Mouse (Mus musculus) forebrain, embryonic 14.5 days (tissue): ENCODE results near the gene 1700019N19Rik. TPM values are rescaled to one million over a fixed set of nuclear protein-coding genes. Genes with fewer than 3 reads are reported as not detected.
A peak's percentile ranks its signal among the peaks of the same experiment; 100 is the strongest.

Source experiments
- ATAC-seq: fragments of 200-750 bp; cut with Nextera tagmentation; 2 replicates; pipeline ENCODE4 v1.8.0; 2017; ENCODE audit warnings: mild to moderate bottlenecking, moderate library complexity
- DNase-seq: peaks from one replicate; pipeline ENCODE4 v3.0.0-alpha.2; 2015; ENCODE audit warnings: low spot score
- H3K27ac ChIP-seq: fragments of 300-500 bp; sonication (generic); 2 replicates; pipeline ENCODE4 v1.5.1; 2014; ENCODE audit warnings: low read depth, mild to moderate bottlenecking, control low read depth, low read length, moderate library complexity
- H3K27me3 ChIP-seq: fragments of 300-500 bp; sonication (generic); replicated peaks from 2 replicates; pipeline ENCODE4 v1.6.1; 2014; ENCODE audit warnings: low read length, control low read depth, mixed read lengths; ENCODE audit not compliant: control insufficient read depth, insufficient read depth
- H3K36me3 ChIP-seq: fragments of 300-500 bp; sonication (generic); 2 replicates; pipeline ENCODE4 v1.6.1; 2014; ENCODE audit warnings: low read length, control low read depth; ENCODE audit not compliant: control insufficient read depth, insufficient read depth
- H3K4me1 ChIP-seq: fragments of 300-500 bp; sonication (generic); 2 replicates; pipeline ENCODE4 v1.6.1; 2014; ENCODE audit warnings: antibody characterized with exemption, low read length, control low read depth; ENCODE audit not compliant: control insufficient read depth, insufficient read depth
- H3K4me2 ChIP-seq: fragments of 300-500 bp; sonication (generic); 2 replicates; pipeline ENCODE4 v1.6.1; 2014; ENCODE audit warnings: mild to moderate bottlenecking, control low read depth, low read length
- H3K4me3 ChIP-seq: fragments of 300-500 bp; sonication (generic); 2 replicates; pipeline ENCODE4 v1.5.1; 2014; ENCODE audit warnings: low read depth, low read length, control low read depth
- H3K9ac ChIP-seq: fragments of 300-500 bp; sonication (generic); 2 replicates; pipeline ENCODE4 v1.6.1; 2014; ENCODE audit warnings: mild to moderate bottlenecking, low read length, control low read depth, moderate library complexity
- H3K9me3 ChIP-seq: fragments of 300-500 bp; sonication (generic); replicated peaks from 2 replicates; pipeline ENCODE4 v1.6.1; 2016; ENCODE audit warnings: low read length, control low read depth, mixed read lengths; ENCODE audit not compliant: control insufficient read depth
- WGBS: fragments of 180-500 bp; shearing (Covaris S2); extraction: QIAGEN DNeasy Blood & Tissue Kit; methylation state at CpG from one replicate; pipeline ENCODE4 v1.1.7; 2014; 5-methylcytosine and 5-hydroxymethylcytosine counted together
- polyA plus RNA-seq: library from polyadenylated mRNA; unstranded; fragments of >200 nt; fragmentation: Nextera tagmentation; extraction: Ambion mirVana; gene quantifications from 2 replicates; pipeline ENCODE4 v1.2.1, GENCODE M21; 2014

Gene 1700019N19Rik
- polyA plus RNA-seq, 1 experiment from 2014 or later = not detected

DNA sequence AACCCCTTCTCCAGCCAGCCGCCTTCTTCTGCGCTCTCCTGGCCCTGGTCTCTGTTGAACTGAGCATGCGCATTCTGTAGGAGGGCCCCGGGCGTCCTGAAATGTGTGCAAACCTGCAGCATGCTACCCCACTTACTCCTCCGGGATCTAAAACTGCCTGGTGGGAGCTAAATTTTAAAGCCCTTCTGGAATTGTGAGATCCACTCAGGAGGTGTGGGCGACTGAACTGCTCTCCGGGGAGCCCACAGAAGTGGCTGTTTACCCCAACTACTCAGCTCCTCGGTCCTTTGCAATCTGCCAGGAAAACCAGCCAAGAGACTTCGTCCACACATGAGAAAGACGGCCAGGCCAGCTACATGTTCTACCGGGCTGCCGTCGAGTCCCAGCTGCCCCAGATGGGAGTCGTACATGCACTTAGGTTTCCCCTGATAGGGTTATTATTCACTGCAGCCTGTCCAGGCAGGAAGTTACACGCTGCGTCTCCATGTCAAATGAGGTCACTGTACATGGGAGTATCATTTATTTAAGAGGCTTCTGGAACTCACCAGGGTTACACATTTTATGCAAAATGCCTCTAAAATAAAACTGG, 22.3 kb upstream of the 1700019N19Rik start:
- 89% methylated on average over 17 of the region's 17 CpGs for WGBS
- H3K4me3 ChIP-seq = no peak overlapping the region
- H3K9ac ChIP-seq = no peak overlapping the region
- no peaks in the 10 kb centered on the region for H3K9me3 ChIP-seq
- H3K4me2 ChIP-seq = no peak overlapping the region
- H3K27ac ChIP-seq = no peak overlapping the region; the same call in 1 of the 2 replicates
- H3K36me3 ChIP-seq = no peaks in the 10 kb centered on the region
- no peaks in the 10 kb centered on the region for H3K4me1 ChIP-seq
- no peak for ATAC-seq
- no peaks in the 10 kb centered on the region for H3K27me3 ChIP-seq
- no peak for DNase-seq

DNA sequence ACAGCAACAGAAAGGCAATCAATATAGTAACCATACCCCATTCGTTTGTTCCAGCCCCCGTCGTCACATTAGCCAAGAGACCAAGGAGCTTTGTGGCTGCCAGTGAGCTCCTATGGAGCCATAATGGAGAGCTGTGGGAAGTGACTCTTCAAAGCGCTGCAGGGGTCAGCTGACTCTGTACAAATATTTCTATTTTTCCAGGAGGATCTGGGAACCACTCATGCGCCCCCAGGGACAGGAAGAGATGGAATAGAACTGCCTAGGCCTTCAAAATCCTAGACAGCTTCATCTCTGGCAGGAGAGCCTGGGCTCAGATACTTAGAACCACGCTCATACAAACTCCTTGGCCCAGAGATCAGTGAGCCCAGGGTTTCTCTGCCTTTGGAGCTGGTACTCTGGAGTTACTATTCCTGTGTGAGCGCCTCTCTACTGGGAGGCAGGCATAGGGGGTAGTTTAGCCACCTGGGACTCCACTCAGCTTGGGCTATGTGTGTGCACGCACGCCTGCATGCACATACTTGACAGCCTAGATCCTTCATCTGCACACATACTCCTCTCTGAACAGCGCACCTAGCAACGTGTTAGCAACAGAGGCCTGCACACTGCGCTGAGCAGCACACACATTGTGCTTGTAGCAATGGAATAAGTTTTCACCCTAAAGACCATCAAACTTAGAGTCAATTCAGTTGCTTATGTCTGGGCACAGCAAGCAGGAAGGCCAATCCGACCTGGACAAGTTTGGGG, 21.1 kb upstream of the 1700019N19Rik start:
- no peak for DNase-seq
- Histone ChIP-seq H3K27ac (no peak overlapping the region), H3K4me3 (no peak overlapping the region), H3K36me3 (no peaks in the 10 kb centered on the region), H3K9me3 (no peaks in the 10 kb centered on the region), H3K27me3 (no peaks in the 10 kb centered on the region), H3K4me1 (no peaks in the 10 kb centered on the region), H3K9ac (no peak overlapping the region), H3K4me2 (no peak overlapping the region)
- ATAC-seq = no peak
- 86% methylated on average over 13 of the region's 13 CpGs for WGBS

DNA sequence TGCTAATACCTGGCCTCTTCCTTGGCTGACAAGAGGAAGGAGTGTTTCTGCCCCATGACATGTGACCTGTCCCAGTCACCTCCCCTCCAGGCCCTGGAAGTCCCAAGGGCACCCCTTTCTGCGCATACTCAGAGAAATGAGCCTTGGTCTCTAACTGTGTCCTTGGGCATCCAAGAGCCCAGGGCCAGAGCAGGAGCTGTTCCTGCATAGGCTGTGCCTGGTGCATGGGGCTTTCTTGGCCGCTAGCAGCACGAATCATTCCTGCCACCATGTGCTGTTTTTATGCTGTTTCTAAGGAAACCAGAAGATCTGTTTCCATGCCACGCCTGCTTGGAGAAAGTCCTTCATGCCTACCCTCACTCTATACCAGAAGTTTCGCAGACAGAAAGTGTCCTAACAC, 16.3 kb upstream of the 1700019N19Rik start:
- no peaks in the 10 kb centered on the region for H3K4me1 ChIP-seq
- no peak overlapping the region for H3K4me3 ChIP-seq
- no peak overlapping the region for H3K4me2 ChIP-seq
- H3K27me3 ChIP-seq = no peaks in the 10 kb centered on the region
- H3K9me3 ChIP-seq = no peaks in the 10 kb centered on the region
- WGBS = 84% methylated on average over 5 of the region's 5 CpGs
- H3K9ac ChIP-seq = no peak overlapping the region
- no peak for DNase-seq
- H3K36me3 ChIP-seq = no peaks in the 10 kb centered on the region
- no peak for ATAC-seq
- no peak overlapping the region for H3K27ac ChIP-seq

DNA sequence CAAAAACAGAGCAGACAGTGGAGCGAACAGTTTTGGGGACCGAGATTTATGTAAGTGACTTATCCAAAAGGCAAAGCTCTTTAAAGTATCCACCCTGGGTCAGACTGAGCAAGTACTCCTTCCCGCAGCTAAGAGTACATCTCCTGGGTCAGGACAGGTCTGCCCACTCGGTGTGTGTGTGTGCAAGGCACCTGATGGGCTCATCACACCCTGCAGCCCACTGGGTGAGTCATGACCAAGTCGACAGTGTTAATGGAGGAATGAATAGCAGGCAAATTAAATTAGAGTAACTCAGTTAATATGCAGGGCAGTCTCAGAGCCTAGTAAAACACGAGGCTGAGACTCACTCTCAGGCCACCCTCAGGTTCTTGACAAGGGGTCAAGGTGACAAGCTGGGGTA, 14.6 kb upstream of the 1700019N19Rik start:
- Histone ChIP-seq H3K9me3 (no peaks in the 10 kb centered on the region), H3K27ac (no peak overlapping the region), H3K9ac (no peak overlapping the region), H3K36me3 (no peaks in the 10 kb centered on the region), H3K4me1 (no peaks in the 10 kb centered on the region), H3K4me2 (no peak overlapping the region), H3K27me3 (no peaks in the 10 kb centered on the region), H3K4me3 (no peak overlapping the region)
- 84% methylated on average over 6 of the region's 6 CpGs for WGBS
- DNase-seq (no peak), ATAC-seq (no peak)

DNA sequence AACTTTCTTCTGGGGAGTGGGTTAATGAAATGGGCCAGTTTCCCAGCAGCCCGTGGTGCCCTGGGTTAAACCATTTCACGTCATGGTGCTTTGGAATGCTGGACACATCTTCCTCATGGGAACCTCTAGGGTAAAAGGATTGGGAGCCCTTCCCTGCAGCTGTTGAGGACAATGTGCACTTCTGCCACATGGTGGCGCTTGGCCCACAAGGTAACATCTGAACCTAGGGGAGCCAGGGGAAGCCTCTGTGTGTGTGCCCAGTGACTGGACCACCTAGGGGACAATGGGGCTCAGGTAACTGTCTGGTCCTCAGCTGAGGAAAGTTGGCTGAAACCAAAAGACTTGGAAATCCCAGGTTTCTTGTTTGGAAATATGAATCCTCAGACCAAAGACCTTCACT, 12.1 kb upstream of the 1700019N19Rik start:
- H3K36me3 ChIP-seq = 0 out of 2 replicates have a peak, but pooled peaks cover 3% of the 10 kb centered on the region
- WGBS = 3% methylated on average over 3 of the region's 3 CpGs
- no peak overlapping the region for H3K4me2 ChIP-seq
- H3K27me3 ChIP-seq = no peaks in the 10 kb centered on the region
- H3K27ac ChIP-seq = no peak overlapping the region
- DNase-seq (peak; percentile 82), ATAC-seq (peak; percentile 58; the same call in 1 of the 2 replicates)
- H3K4me3 ChIP-seq = no peak overlapping the region
- no peaks in the 10 kb centered on the region for H3K4me1 ChIP-seq
- no peak overlapping the region for H3K9ac ChIP-seq
- no peaks in the 10 kb centered on the region for H3K9me3 ChIP-seq

DNA sequence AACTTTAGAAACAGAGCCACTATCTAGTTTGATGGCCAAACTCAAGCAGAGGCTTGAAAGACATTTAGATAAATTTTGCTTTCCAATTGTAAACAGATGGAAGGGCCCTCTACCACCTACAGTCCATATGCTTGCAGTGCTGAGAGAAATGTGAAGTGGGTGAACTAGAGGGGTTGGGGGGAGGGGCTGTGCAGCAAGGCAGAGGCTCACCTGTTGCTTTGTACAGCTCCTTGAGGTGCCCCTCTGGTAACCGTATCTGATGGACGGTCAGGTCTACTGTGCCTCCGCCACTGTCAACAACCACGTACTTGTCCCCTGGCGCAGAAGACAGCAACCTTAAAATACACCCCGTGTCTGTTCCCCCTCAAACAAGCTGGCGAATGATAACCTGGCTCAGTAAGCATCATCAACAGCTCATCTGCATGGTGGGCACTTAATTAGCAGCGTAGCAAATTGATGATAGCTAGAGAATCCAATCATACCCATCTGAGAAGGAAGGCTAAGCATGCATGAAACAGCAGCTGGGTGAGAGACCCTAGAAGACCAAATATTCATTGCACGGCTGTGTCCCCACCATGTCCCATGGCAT, 11.0 kb upstream of the 1700019N19Rik start:
- Histone ChIP-seq H3K27me3 (no peaks in the 10 kb centered on the region), H3K4me3 (no peak overlapping the region), H3K9me3 (no peaks in the 10 kb centered on the region), H3K27ac (no peak overlapping the region), H3K4me2 (no peak overlapping the region), H3K9ac (no peak overlapping the region), H3K36me3 (0 out of 2 replicates have a peak, but pooled peaks cover 3% of the 10 kb centered on the region), H3K4me1 (no peaks in the 10 kb centered on the region)
- ATAC-seq (no peak), DNase-seq (no peak)
- 93% methylated on average over 9 of the region's 9 CpGs for WGBS

DNA sequence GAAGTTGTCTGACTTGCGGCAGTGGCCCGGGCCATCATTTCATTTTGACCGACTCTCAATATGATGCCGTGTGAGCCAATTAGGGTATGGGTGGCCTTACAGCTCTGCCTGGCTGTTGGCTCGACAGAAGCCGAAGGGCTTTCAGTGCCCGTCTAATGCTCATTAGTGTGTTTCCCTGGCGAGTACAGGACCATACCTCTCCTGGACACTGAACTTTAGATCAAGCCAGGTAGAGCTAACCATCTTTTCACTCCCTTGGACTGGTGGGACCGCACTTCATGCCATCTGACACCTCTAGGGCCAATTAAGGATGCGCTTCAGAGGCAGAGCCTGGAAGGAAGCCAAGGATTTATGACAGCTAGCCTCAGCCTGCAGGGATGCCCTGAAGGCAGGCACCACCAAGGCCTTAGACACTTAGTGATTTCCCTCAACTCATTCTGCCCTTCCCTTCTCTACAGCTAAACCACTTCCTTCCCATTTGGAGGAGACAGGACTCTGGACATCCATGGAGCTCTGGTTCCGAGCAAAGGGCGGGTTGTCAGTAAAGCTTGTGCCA, 931 bp upstream of the 1700019N19Rik start:
- no peak overlapping the region for H3K27ac ChIP-seq

DNA sequence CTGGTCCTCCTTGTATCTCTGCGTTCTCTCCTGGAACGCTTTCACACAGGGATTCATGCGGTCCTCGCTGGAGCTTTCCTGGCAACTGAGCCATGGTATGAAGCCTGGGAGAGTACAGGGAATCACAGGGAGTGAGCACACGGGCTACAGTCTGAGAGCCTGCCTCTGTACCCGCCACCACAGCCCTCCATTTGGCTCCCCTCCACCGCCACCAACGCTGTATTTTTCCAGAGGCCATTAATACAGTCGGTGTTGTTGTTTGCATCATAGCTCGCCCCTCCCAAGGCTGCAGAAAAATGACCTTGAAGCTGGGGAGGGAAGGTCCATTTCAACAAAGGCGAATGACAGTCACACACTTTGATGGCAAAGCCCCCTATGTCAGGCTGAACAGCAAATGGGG, 5.1 kb downstream of the 1700019N19Rik start:
- H3K4me1 ChIP-seq = no peaks in the 10 kb centered on the region
- H3K27ac ChIP-seq = peak overlapping the region; percentile 56; the same call in 1 of the 2 replicates
- peak; percentile 44 for DNase-seq
- 0 out of 2 replicates have a peak, but pooled peaks have one; percentile 15 for ATAC-seq
- H3K9me3 ChIP-seq = no peaks in the 10 kb centered on the region
- H3K36me3 ChIP-seq = no peaks in the 10 kb centered on the region
- no peaks in the 10 kb centered on the region for H3K27me3 ChIP-seq
- no peak overlapping the region for H3K4me3 ChIP-seq
- no peak overlapping the region for H3K9ac ChIP-seq
- H3K4me2 ChIP-seq = no peak overlapping the region
- WGBS = 61% methylated on average over 11 of the region's 11 CpGs

More for the DNA sequence above, 931 bp upstream of the 1700019N19Rik start:
- no peak overlapping the region for H3K9ac ChIP-seq
- peaks cover 10% of the 10 kb centered on the region for H3K36me3 ChIP-seq
- 54% methylated on average over 12 of the region's 12 CpGs for WGBS
- no peaks in the 10 kb centered on the region for H3K4me1 ChIP-seq
- no peak overlapping the region for H3K4me3 ChIP-seq
- no peaks in the 10 kb centered on the region for H3K9me3 ChIP-seq
- H3K27me3 ChIP-seq = no peaks in the 10 kb centered on the region
- ATAC-seq (no peak), DNase-seq (peak; percentile 37)
- H3K4me2 ChIP-seq = no peak overlapping the region
